Mouse (Mus musculus) kidney, embryonic 16.5 days (tissue): ENCODE data around the gene 1190005I06Rik. TPM values are rescaled to one million over a fixed set of nuclear protein-coding genes. Genes with fewer than 3 reads are reported as not detected.
A peak's percentile ranks its signal among the peaks of the same experiment; 100 is the strongest.
"Not testable (repeated sequence)": the region's sequence is repeated elsewhere in the genome, so short reads cannot be mapped to it uniquely, and the experiment has no call there.

Experiments
- ATAC-seq: fragments of 200-750 bp; cut with Nextera tagmentation; 2 replicates; pipeline ENCODE4 v1.8.0; 2017; ENCODE audit warnings: moderate TSS enrichment; ENCODE audit not compliant: low FRiP score, low TSS enrichment
- H3K27ac ChIP-seq: fragments of 300-500 bp; sonication (generic); 2 replicates; pipeline ENCODE4 v1.5.1; 2014; ENCODE audit warnings: low read length
- H3K27me3 ChIP-seq: fragments of 300-500 bp; sonication (generic); 2 replicates; pipeline ENCODE4 v1.6.1; 2014; ENCODE audit warnings: low read length, control low read depth, mixed read lengths; ENCODE audit not compliant: insufficient read depth
- H3K36me3 ChIP-seq: fragments of 300-500 bp; sonication (generic); 2 replicates; pipeline ENCODE4 v1.6.1; 2014; ENCODE audit warnings: low read length, control low read depth, mixed read lengths; ENCODE audit not compliant: insufficient read depth
- H3K4me1 ChIP-seq: fragments of 300-500 bp; sonication (generic); 2 replicates; pipeline ENCODE4 v1.6.1; 2014; ENCODE audit warnings: low read length, control low read depth, mixed read lengths; ENCODE audit not compliant: insufficient read depth
- H3K4me2 ChIP-seq: fragments of 300-500 bp; sonication (generic); replicated peaks from 2 replicates; pipeline ENCODE4 v1.6.1; 2014; ENCODE audit warnings: low read depth, low read length
- H3K4me3 ChIP-seq: fragments of 300-500 bp; sonication (generic); 2 replicates; pipeline ENCODE4 v1.5.1; 2014; ENCODE audit warnings: mild to moderate bottlenecking, low read length
- H3K9ac ChIP-seq: fragments of 300-500 bp; sonication (generic); replicated peaks from 2 replicates; pipeline ENCODE4 v1.6.1; 2014; ENCODE audit warnings: low read length
- H3K9me3 ChIP-seq: fragments of 300-500 bp; sonication (generic); 2 replicates; pipeline ENCODE4 v1.6.1; 2016; ENCODE audit warnings: low read length, control low read depth
- WGBS: fragments of 180-500 bp; shearing (Covaris S2); extraction: QIAGEN DNeasy Blood & Tissue Kit; methylation state at CpG from one replicate; pipeline ENCODE4 v1.1.7; 2014; 5-methylcytosine and 5-hydroxymethylcytosine counted together
- polyA plus RNA-seq: library from polyadenylated mRNA; unstranded; fragments of >200 nt; fragmentation: Nextera tagmentation; extraction: Ambion mirVana; gene quantifications from 2 replicates; pipeline ENCODE4 v1.2.1, GENCODE M21; 2015

The 1190005I06Rik gene
- polyA plus RNA-seq, 1 experiment from 2014 or later: 2.4 TPM

- no peaks in the 10 kb centered on the region for H3K27me3 ChIP-seq
- no peak for ATAC-seq
- no peaks in the 10 kb centered on the region for H3K36me3 ChIP-seq
- no peak overlapping the region for H3K4me3 ChIP-seq
- H3K4me2 ChIP-seq: no peak overlapping the region
- 70% methylated on average over 5 of the region's 5 CpGs for WGBS
- H3K27ac ChIP-seq: no peak overlapping the region
- H3K9me3 ChIP-seq: no peaks in the 10 kb centered on the region
- peaks cover 2% of the 10 kb centered on the region; the same call in 1 of the 2 replicates for H3K4me1 ChIP-seq
- H3K9ac ChIP-seq: no peak overlapping the region
These were observed 36.6 kb upstream of the 1190005I06Rik start for GRCm38 (mm10) chr8:120684082-120684481.

DNA sequence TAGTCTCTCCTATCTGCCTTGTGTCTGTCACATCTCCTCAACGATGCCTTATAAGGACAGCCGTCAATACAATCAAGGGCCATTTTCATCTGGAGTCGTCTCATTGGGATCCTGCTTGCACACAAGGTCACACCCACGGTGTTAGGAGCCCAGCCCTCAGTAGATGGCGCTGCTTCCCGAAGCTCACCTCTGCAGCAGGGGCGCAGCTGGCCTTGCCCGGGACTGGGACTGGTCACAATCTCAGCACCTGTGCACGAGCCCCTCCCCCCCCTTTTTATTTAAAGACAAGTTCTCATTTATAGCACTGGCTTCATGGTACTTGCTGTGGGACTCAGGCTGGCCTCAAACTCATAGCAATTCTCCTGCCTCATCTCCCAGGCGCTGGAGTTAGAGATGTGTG is 36.2 kb upstream of the 1190005I06Rik start:
- Histone ChIP-seq H3K27me3 (no peaks in the 10 kb centered on the region), H3K4me3 (no peak overlapping the region), H3K27ac (no peak overlapping the region), H3K4me1 (peaks cover 2% of the 10 kb centered on the region; the same call in 1 of the 2 replicates), H3K36me3 (no peaks in the 10 kb centered on the region), H3K4me2 (no peak overlapping the region), H3K9ac (no peak overlapping the region), H3K9me3 (no peaks in the 10 kb centered on the region)
- no peak for ATAC-seq
- 16% methylated on average over 10 of the region's 10 CpGs for WGBS

GRCm38 (mm10) chr8:120681113-120681512 is 33.7 kb upstream of the 1190005I06Rik start:
- H3K4me3 ChIP-seq: no peak overlapping the region
- H3K9me3 ChIP-seq: no peaks in the 10 kb centered on the region
- peaks cover 2% of the 10 kb centered on the region; the same call in 1 of the 2 replicates for H3K4me1 ChIP-seq
- no peak overlapping the region for H3K4me2 ChIP-seq
- no peak overlapping the region for H3K27ac ChIP-seq
- no peak for ATAC-seq
- H3K36me3 ChIP-seq: no peaks in the 10 kb centered on the region
- no peak overlapping the region for H3K9ac ChIP-seq
- no peaks in the 10 kb centered on the region for H3K27me3 ChIP-seq
- WGBS: 71% methylated on average over 10 of the region's 10 CpGs

- not testable (repeated sequence) for ATAC-seq, H3K9me3 ChIP-seq, H3K9ac ChIP-seq, H3K27ac ChIP-seq, H3K4me1 ChIP-seq, H3K4me2 ChIP-seq, H3K4me3 ChIP-seq, H3K27me3 ChIP-seq, H3K36me3 ChIP-seq
- 50% methylated on average over 7 of the region's 7 CpGs for WGBS
These were observed 33.0 kb upstream of the 1190005I06Rik start for GRCm38 (mm10) chr8:120680405-120680804.

GRCm38 (mm10) chr8:120679629-120680387 is 32.4 kb upstream of the 1190005I06Rik start:
- ATAC-seq: no peak
- Histone ChIP-seq H3K4me2 (no peak overlapping the region), H3K27me3 (no peaks in the 10 kb centered on the region), H3K9me3 (no peaks in the 10 kb centered on the region), H3K36me3 (no peaks in the 10 kb centered on the region), H3K4me3 (no peak overlapping the region), H3K27ac (no peak overlapping the region), H3K4me1 (no peaks in the 10 kb centered on the region), H3K9ac (no peak overlapping the region)
- WGBS: 43% methylated on average over 11 of the region's 11 CpGs

GRCm38 (mm10) chr8:120678447-120678846 is 31.0 kb upstream of the 1190005I06Rik start:
- H3K9me3 ChIP-seq: no peaks in the 10 kb centered on the region
- H3K27me3 ChIP-seq: no peaks in the 10 kb centered on the region
- no peak overlapping the region for H3K9ac ChIP-seq
- no peak overlapping the region for H3K27ac ChIP-seq
- no peak overlapping the region for H3K4me3 ChIP-seq
- WGBS: 11% methylated on average over 10 of the region's 10 CpGs
- ATAC-seq: peak; percentile 56
- peaks cover 9% of the 10 kb centered on the region for H3K36me3 ChIP-seq
- H3K4me1 ChIP-seq: no peaks in the 10 kb centered on the region
- no peak overlapping the region for H3K4me2 ChIP-seq

DNA sequence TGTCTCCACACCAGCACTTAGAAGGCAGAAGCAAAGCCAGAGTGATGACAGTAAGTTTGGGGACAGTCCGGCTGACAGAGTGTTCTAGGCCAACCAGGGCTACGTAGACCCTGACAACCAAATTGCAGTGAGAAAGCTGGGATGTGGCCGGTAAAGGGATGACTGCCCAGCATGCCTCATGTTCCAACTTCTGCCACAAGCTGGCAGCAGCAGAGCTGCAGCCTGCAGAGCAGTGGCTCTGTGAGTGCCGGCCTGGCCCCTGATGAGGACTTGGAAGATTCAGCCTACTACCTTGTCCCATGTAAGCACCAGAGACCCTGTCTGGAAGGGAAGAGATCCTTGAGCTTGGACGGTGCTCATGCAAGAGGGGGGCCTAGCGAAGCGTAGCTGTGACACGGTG is 28.3 kb upstream of the 1190005I06Rik start:
- Histone ChIP-seq H3K4me1 (no peaks in the 10 kb centered on the region), H3K27me3 (no peaks in the 10 kb centered on the region), H3K4me3 (no peak overlapping the region), H3K4me2 (no peak overlapping the region), H3K9ac (no peak overlapping the region), H3K36me3 (peaks cover 35% of the 10 kb centered on the region), H3K27ac (no peak overlapping the region), H3K9me3 (no peaks in the 10 kb centered on the region)
- no peak for ATAC-seq
- WGBS: 63% methylated on average over 8 of the region's 8 CpGs

DNA sequence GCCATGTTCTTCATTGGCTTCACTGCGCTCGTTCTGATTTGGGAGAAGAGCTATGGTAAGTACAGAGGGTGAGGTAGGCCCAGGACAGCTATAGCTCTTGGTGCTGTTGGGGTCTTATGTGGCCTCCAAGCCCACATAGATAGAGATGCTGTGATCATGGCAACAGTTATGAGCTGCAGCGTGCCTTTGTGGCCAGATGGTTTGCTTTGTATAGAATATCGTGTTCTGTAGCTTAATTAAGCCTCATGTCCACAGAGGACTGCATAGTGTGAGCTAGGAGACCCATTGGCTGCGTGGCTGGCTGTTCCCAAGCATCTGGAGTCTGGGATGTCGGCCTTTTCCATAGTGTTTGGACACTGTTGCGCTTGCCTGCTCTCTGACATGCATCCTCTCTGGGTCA is 25.9 kb upstream of the 1190005I06Rik start:
- WGBS: 91% methylated on average over 7 of the region's 7 CpGs
- no peaks in the 10 kb centered on the region for H3K27me3 ChIP-seq
- no peak overlapping the region for H3K4me2 ChIP-seq
- no peaks in the 10 kb centered on the region for H3K9me3 ChIP-seq
- H3K36me3 ChIP-seq: peaks cover 44% of the 10 kb centered on the region
- no peak overlapping the region for H3K27ac ChIP-seq
- H3K4me3 ChIP-seq: no peak overlapping the region
- H3K9ac ChIP-seq: no peak overlapping the region
- no peak for ATAC-seq
- peaks cover 12% of the 10 kb centered on the region for H3K4me1 ChIP-seq

- WGBS: 91% methylated on average over 16 of the region's 16 CpGs
- Histone ChIP-seq H3K9me3 (no peaks in the 10 kb centered on the region), H3K27me3 (no peaks in the 10 kb centered on the region), H3K36me3 (peaks cover 44% of the 10 kb centered on the region), H3K4me2 (no peak overlapping the region), H3K4me3 (no peak overlapping the region), H3K4me1 (peaks cover 12% of the 10 kb centered on the region), H3K27ac (no peak overlapping the region), H3K9ac (no peak overlapping the region)
- ATAC-seq: no peak
These were observed 25.3 kb upstream of the 1190005I06Rik start for GRCm38 (mm10) chr8:120672626-120673229.

- Histone ChIP-seq H3K4me2 (no peak overlapping the region), H3K9ac (no peak overlapping the region), H3K4me3 (no peak overlapping the region), H3K4me1 (peaks cover 17% of the 10 kb centered on the region), H3K36me3 (peaks cover 44% of the 10 kb centered on the region), H3K27ac (no peak overlapping the region), H3K27me3 (no peaks in the 10 kb centered on the region), H3K9me3 (no peaks in the 10 kb centered on the region)
- ATAC-seq: no peak
- 78% methylated on average over 6 of the region's 6 CpGs for WGBS
These were observed 24.3 kb upstream of the 1190005I06Rik start for GRCm38 (mm10) chr8:120671775-120672174.
